Mouse (Mus musculus) G1E (cell line): ENCODE data around the gene Zfp687.

Source experiments
- CTCF ChIP-seq: IDR thresholded peaks from 2 replicates; pipeline ENCODE4 v1.5.1; 2012; ENCODE audit warnings: low read depth, low read length, inconsistent platforms, mixed read lengths
- GATA1 ChIP-seq: IDR thresholded peaks from 2 replicates; pipeline ENCODE4 v1.6.1; 2012; ENCODE audit warnings: borderline replicate concordance, low read length, inconsistent platforms, mixed read lengths
- GATA2 ChIP-seq: IDR thresholded peaks from 2 replicates; pipeline ENCODE4 v1.6.1; 2012; ENCODE audit warnings: low read depth, low read length, inconsistent platforms, borderline replicate concordance

DNA sequence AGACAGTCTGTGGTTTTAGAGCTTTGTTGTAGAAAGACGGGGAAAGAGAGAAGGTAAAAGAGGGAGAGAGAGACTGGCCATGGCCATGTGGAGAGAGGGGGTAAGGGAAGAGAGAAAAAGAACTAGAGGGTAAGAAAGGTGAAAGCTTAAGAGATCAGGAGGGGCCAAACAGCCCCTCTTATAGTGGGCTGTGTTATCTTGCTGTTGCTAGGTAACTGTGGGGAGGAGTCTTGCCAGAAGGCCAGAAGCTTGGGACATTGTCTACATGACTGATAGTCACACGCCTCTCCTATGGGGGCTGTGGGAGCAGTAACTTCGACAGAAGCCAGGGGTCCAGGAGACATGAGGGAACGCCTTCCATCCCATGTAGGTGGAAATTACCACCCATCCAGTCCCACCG, 10.0 kb upstream of the Zfp687 start:
- TF ChIP-seq GATA1 (no peak), CTCF (no peak), GATA2 (no peak)
